Mouse (Mus musculus): Measurements from ENCODE around the gene Opn4. TPM values are rescaled to one million over a fixed set of nuclear protein-coding genes. Genes with fewer than 3 reads are reported as not detected.

Gene Opn4
- polyA plus RNA-seq, 2 experiments, result not detected

DNA sequence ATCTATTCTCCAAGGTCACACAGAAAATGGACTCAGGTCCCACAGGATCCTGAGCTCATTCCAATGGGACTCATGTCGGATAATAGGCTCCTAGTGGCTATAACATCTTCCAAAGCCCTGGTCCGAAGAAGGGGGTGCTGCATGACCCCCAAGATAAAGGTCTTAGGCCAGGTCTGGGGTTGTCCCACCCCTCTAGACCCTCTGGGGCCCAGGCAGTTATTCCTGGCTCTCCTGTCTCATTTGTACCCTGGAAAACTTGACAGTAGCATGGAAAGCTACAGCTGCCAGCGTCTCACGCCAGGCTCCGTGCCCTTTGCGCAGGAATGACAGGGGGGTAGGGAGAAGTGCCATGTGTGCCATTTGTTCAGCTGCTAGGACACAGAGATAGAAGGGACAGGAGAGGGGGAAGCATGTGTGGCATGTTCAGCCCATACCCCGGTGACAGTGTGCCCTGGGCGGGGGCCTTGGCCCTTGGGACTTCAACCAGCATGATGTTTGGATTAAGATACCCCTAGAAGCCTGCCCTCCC lies 10.7 kb downstream of the Opn4 start:
- no peak overlapping the region for H3K9ac ChIP-seq (replicated peaks)
- no peak overlapping the region for H3K4me2 ChIP-seq (ENCODE audit: low read depth)
- 74% methylated on average over 8 of the region's 8 CpGs for WGBS (ENCODE audit: insufficient replicate concordance)
- no peak for ATAC-seq (ENCODE audit: insufficient read depth)
- no peak for TF ChIP-seq CTCF (IDR thresholded peaks at IDR 0.05; ENCODE audit: low read depth)
- TF ChIP-seq EP300 (IDR thresholded peaks at IDR 0.05; ENCODE audit: low read depth), result no peak
- H3K27me3 ChIP-seq (ENCODE audit: control insufficient read depth, insufficient read depth, low read length), result no peaks in the 10 kb centered on the region
- H3K27ac ChIP-seq, result no peak overlapping the region
- no peaks in the 10 kb centered on the region for H3K36me3 ChIP-seq (replicated peaks; ENCODE audit: control insufficient read depth, insufficient read depth, low read depth)
- no peaks in the 10 kb centered on the region for H3K9me3 ChIP-seq (ENCODE audit: control insufficient read depth, low read length)
- DNase-seq (ENCODE audit: low read depth in 3 of 3, low spot score in 3 of 3), result no peak
- H3K4me3 ChIP-seq (ENCODE audit: insufficient read depth in 1 of 2, low read depth in 2 of 2, low read length in 2 of 2), result no peak overlapping the region
- H3K4me1 ChIP-seq (replicated peaks; ENCODE audit: control insufficient read depth in 2 of 2, insufficient read depth in 2 of 2, low read length in 1 of 2), result 0 out of 4 replicates have a peak, but pooled peaks cover 0 to 2% of the 10 kb centered on the region in 2 experiments

DNA sequence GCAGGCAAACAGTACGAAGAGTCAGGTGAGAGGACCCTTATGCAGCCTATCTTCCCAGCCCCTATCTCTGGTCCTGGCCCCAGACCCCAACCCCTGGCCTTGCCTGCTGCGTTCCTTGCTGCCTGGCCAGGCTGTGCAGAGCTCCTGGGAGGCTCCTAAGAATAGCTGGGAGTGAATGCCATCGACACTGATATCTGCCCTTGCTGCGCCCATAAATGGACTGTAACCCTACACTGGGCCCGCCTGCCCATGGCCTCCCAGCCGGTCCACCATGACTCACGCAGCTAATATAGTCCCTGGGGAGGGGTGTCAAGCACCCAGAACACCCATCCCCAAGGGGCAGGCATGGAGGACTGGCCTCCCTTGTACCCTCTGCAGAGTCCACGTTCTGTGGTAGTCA lies 11.4 kb downstream of the Opn4 start, which contains the start of gene Ldb3:
Gene Ldb3, minus strand, starts transcription at position 185 of the 400 bp plus-strand sequence.
- no peaks in the 10 kb centered on the region for H3K9me3 ChIP-seq (ENCODE audit: control insufficient read depth, low read length)
- no peak within 1 kb of the TSS for H3K27ac ChIP-seq
- no peak within 1 kb of the TSS for H3K4me3 ChIP-seq (ENCODE audit: insufficient read depth in 1 of 2, low read depth in 2 of 2, low read length in 2 of 2)
- H3K36me3 ChIP-seq (replicated peaks; ENCODE audit: control insufficient read depth, insufficient read depth, low read depth), result no peaks in the 10 kb centered on the region
- H3K27me3 ChIP-seq (ENCODE audit: control insufficient read depth, insufficient read depth, low read length), result no peaks in the 10 kb centered on the region
- WGBS (ENCODE audit: insufficient replicate concordance), result 51% methylated on average over 8 of the region's 8 CpGs
- H3K4me1 ChIP-seq (replicated peaks; ENCODE audit: control insufficient read depth in 2 of 2, insufficient read depth in 2 of 2, low read length in 1 of 2), result 0 out of 4 replicates have a peak, but pooled peaks cover 0 to 2% of the 10 kb centered on the region in 2 experiments
- H3K4me2 ChIP-seq (ENCODE audit: low read depth), result no peak within 1 kb of the TSS
- ATAC-seq (ENCODE audit: insufficient read depth) (no peak), DNase-seq (ENCODE audit: low read depth in 3 of 3, low spot score in 3 of 3) (no peak)
- H3K9ac ChIP-seq (replicated peaks), result no peak within 1 kb of the TSS
- TF ChIP-seq EP300 (IDR thresholded peaks at IDR 0.05; ENCODE audit: low read depth) (no peak), CTCF (IDR thresholded peaks at IDR 0.05; ENCODE audit: low read depth) (no peak)

DNA sequence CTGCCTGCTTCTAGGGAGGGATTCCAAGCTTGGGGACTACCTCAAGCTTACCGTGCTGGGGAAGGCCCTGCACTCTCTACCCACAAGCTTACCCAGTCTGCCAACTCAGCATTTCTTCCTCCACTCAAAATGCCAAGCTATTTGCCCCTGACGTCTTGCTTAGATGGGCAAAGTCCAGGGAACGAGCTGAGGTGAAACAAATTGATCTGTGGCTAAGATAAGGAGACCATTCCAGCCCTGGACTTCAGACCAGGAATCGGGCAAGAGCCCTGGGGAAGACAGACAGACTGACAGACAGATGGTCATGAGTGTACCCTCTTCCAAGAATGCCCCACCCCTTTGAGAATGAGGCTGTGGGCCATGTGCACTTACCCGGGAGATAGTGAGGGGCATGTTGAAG lies 11.9 kb downstream of the Opn4 start:
- Histone ChIP-seq H3K4me2 (ENCODE audit: low read depth) (no peak overlapping the region), H3K4me3 (ENCODE audit: insufficient read depth in 1 of 2, low read depth in 2 of 2, low read length in 2 of 2) (no peak overlapping the region), H3K9ac (replicated peaks) (no peak overlapping the region), H3K4me1 (replicated peaks; ENCODE audit: control insufficient read depth in 2 of 2, insufficient read depth in 2 of 2, low read length in 1 of 2) (0 out of 4 replicates have a peak, but pooled peaks cover 0 to 2% of the 10 kb centered on the region in 2 experiments), H3K27me3 (ENCODE audit: control insufficient read depth, insufficient read depth, low read length) (no peaks in the 10 kb centered on the region), H3K9me3 (ENCODE audit: control insufficient read depth, low read length) (no peaks in the 10 kb centered on the region), H3K27ac (no peak overlapping the region), H3K36me3 (replicated peaks; ENCODE audit: control insufficient read depth, insufficient read depth, low read depth) (no peaks in the 10 kb centered on the region)
- TF ChIP-seq CTCF (IDR thresholded peaks at IDR 0.05; ENCODE audit: low read depth) (no peak), EP300 (IDR thresholded peaks at IDR 0.05; ENCODE audit: low read depth) (no peak)
- no peak for DNase-seq (ENCODE audit: low read depth in 3 of 3, low spot score in 3 of 3)
- 48% methylated on average over 5 of the region's 5 CpGs for WGBS (ENCODE audit: insufficient replicate concordance)
- no peak for ATAC-seq (ENCODE audit: insufficient read depth)

DNA sequence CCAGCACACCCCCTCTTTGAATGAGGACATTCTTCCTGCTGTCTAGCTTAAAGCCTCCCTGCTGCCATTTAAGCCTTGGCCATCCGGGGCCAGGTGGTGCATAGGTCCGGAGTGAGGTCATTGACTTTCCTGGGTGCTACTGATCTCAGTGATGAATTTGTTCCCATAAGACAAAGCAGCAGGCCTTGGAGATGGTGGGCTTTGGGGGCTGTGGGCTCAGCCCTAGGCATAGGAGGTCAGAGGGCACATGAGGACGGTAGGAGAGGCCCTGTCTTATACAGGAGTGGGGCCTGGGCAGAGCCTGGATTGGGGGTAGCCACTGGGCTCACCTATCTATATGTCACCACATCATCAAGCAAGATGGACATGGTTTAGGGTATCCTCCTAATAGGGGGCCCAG lies 13.1 kb downstream of the Opn4 start:
- no peak overlapping the region for H3K27ac ChIP-seq
- no peaks in the 10 kb centered on the region for H3K27me3 ChIP-seq (ENCODE audit: control insufficient read depth, insufficient read depth, low read length)
- no peak overlapping the region for H3K4me3 ChIP-seq (ENCODE audit: insufficient read depth in 1 of 2, low read depth in 2 of 2, low read length in 2 of 2)
- no peak for TF ChIP-seq EP300 (IDR thresholded peaks at IDR 0.05; ENCODE audit: low read depth)
- no peak for TF ChIP-seq CTCF (IDR thresholded peaks at IDR 0.05; ENCODE audit: low read depth)
- no peak for ATAC-seq (ENCODE audit: insufficient read depth)
- DNase-seq (ENCODE audit: low read depth in 3 of 3, low spot score in 3 of 3), result no peak
- no peak overlapping the region for H3K4me2 ChIP-seq (ENCODE audit: low read depth)
- no peaks in the 10 kb centered on the region for H3K36me3 ChIP-seq (replicated peaks; ENCODE audit: control insufficient read depth, insufficient read depth, low read depth)
- 0 out of 4 replicates have a peak, but pooled peaks cover 0 to 2% of the 10 kb centered on the region in 2 experiments for H3K4me1 ChIP-seq (replicated peaks; ENCODE audit: control insufficient read depth in 2 of 2, insufficient read depth in 2 of 2, low read length in 1 of 2)
- WGBS (ENCODE audit: insufficient replicate concordance), result 64% methylated on average over 3 of the region's 3 CpGs
- H3K9me3 ChIP-seq (ENCODE audit: control insufficient read depth, low read length), result no peaks in the 10 kb centered on the region
- H3K9ac ChIP-seq (replicated peaks), result no peak overlapping the region

DNA sequence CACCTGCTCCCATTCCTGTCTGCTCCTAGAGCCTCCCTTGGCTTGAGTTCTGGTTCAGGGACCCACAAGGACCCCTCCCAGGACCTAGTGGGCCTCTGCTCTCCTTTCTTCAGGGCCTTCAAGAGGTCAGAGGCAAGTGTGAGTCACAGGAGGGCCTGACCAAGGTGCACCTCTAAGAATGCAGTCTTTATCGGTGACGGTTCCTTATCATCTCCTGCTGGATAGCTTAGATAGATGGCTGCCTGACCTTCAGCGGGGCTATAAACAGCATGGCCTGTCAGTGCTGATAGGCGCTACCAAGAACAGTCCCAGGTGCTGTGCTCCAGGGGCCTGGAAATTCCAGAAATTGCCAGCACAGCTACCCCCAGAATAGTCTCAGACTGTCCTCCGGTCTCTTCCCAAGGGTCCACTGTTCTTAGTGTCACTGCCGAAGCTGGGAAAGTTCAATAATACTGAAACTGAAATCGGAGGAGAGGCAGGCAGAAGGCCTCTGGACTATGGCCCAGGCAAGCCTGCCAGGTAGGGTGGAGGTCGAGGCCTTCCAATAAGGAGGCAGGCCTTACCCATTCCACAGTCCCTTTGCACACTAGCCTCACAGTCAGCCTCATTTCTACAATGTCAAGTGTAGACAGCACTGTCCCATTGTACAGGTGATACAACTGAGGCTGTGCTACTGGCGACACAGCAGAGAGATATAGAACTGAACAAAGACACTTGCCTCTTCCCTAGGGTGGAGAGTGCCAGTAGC lies 14.4 kb downstream of the Opn4 start:
- Histone ChIP-seq H3K9ac (replicated peaks) (no peak overlapping the region), H3K4me1 (replicated peaks; ENCODE audit: control insufficient read depth in 2 of 2, insufficient read depth in 2 of 2, low read length in 1 of 2) (0 out of 4 replicates have a peak, but pooled peaks cover 0 to 2% of the 10 kb centered on the region in 2 experiments), H3K4me3 (ENCODE audit: insufficient read depth in 1 of 2, low read depth in 2 of 2, low read length in 2 of 2) (no peak overlapping the region), H3K36me3 (replicated peaks; ENCODE audit: control insufficient read depth, insufficient read depth, low read depth) (no peaks in the 10 kb centered on the region), H3K4me2 (ENCODE audit: low read depth) (no peak overlapping the region), H3K27me3 (ENCODE audit: control insufficient read depth, insufficient read depth, low read length) (no peaks in the 10 kb centered on the region), H3K9me3 (ENCODE audit: control insufficient read depth, low read length) (no peaks in the 10 kb centered on the region), H3K27ac (no peak overlapping the region)
- DNase-seq (ENCODE audit: low read depth in 3 of 3, low spot score in 3 of 3) (no peak), ATAC-seq (ENCODE audit: insufficient read depth) (peak; percentile 13; the same call in 1 of the 2 replicates)
- WGBS (ENCODE audit: insufficient replicate concordance), result 42% methylated on average over 9 of the region's 9 CpGs
- TF ChIP-seq EP300 (IDR thresholded peaks at IDR 0.05; ENCODE audit: low read depth) (no peak), CTCF (IDR thresholded peaks at IDR 0.05; ENCODE audit: low read depth) (no peak)

Measured in liver, embryonic 14.5 days (tissue).